Mouse (Mus musculus): ENCODE measurements at regions not wholly inside any gene's neighbourhood (a gene's known extent, or its start where the extent isn't known, plus 50 kb on each side); places are given as distances from the start of the nearest gene placed in this dataset.
"Not testable (repeated sequence)": the region's sequence is repeated elsewhere in the genome, so short reads cannot be mapped to it uniquely, and the experiment has no call there.

DNA sequence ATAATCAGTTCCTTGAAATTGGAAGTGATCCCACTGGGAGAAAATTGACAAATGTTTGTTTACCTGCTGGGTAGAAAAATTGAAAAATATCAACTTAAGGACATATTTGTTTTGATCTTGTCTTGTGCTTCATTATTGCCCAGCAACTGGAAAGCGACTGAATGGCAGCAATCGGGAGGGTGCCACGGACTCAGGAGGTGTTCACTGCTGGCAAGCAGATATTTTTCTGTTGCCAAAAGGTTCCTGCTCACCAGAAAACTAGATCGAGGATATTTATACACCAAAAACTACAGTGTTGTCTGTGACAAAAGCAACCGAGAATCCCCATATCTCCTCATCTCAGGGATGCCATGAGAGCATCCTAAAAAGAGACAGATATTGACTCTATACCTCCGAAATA lies 71.4 kb downstream of the Gm21833 start:
- no peaks in the 10 kb centered on the region for H3K9me3 ChIP-seq
- 71% methylated on average over 6 of the region's 6 CpGs for WGBS
- no peak for ATAC-seq (replicated peaks)
- H3K27me3 ChIP-seq: no peaks in the 10 kb centered on the region
- H3K4me2 ChIP-seq (replicated peaks): no peak overlapping the region
- no peak overlapping the region for H3K9ac ChIP-seq (replicated peaks)
- H3K4me1 ChIP-seq: no peaks in the 10 kb centered on the region
- H3K36me3 ChIP-seq: no peaks in the 10 kb centered on the region
- H3K4me3 ChIP-seq: no peak overlapping the region
- no peak overlapping the region for H3K27ac ChIP-seq (replicated peaks)

DNA sequence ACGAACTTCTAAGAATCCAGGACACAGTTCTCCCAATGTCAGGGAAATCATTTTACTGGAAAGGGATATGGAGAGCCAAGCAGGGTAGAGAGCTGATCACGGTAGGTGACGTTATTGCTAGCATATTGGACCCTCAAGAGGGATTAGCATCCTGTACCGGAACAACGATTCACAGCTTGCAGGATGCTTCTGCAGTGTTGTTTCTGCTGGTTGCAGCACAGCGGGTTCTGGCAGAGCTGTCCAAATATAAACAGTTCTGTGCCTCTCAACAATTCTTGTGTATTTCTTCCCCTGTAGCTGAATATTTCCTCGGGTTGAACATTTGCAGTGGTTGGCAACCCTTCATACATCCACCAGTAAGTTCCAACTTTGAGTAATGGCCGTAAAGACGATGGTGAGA lies 92.4 kb downstream of the Gm21833 start:
- 87% methylated on average over 9 of the region's 9 CpGs for WGBS
- Histone ChIP-seq H3K4me3 (no peak overlapping the region), H3K27ac (replicated peaks) (no peak overlapping the region), H3K36me3 (no peaks in the 10 kb centered on the region), H3K9me3 (no peaks in the 10 kb centered on the region), H3K4me2 (replicated peaks) (no peak overlapping the region), H3K9ac (replicated peaks) (no peak overlapping the region), H3K4me1 (no peaks in the 10 kb centered on the region), H3K27me3 (no peaks in the 10 kb centered on the region)
- no peak for ATAC-seq (replicated peaks)

DNA sequence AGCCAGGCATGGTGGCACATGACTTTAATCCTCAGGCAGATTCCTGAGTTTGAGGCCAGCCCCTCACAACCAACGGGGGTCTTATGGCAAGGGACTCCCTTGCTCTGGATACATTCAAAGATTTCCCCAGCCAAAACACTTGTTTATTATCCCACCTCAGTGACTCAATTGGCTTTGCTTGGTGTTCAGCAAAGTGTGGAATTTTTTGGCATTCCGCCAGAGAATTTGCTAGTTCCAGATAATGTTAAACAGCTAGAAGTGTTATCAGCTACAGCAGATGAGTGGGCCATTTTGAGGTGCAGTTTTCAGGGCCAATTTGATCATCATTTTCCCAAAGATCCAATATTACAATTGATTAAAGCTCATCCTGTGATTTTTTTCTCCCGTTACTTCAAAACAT lies 130.8 kb downstream of the Gm21833 start:
- not testable (repeated sequence) for H3K27me3 ChIP-seq; H3K4me3 ChIP-seq; H3K4me1 ChIP-seq; H3K36me3 ChIP-seq; H3K27ac ChIP-seq (replicated peaks); H3K9me3 ChIP-seq; ATAC-seq (replicated peaks); H3K9ac ChIP-seq (replicated peaks); H3K4me2 ChIP-seq (replicated peaks)
- WGBS: 72% methylated on average over 3 of the region's 3 CpGs

DNA sequence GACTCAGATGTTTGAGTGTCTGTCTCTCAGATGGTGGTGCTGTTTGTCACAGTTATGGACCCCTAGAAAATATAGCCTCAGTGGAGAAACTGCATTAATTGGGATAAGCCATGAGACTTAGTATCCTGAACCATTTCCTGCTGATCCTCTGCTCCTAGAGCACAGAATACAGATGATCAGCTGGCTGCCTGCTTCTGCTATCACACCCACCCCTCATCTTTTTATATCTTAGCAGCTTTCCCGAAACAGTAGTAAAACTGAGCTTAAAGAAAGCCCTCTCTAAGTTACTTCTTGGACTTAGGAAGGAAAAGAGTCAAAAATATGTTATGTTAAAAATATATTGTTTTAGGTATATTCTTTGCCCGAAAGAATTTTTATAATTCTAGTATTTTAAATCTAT lies 163.5 kb downstream of the Gm21833 start:
- no peak for ATAC-seq (replicated peaks)
- WGBS: 86% methylated on average over 2 of the region's 2 CpGs
- no peak overlapping the region for H3K4me2 ChIP-seq (replicated peaks)
- H3K9me3 ChIP-seq: no peaks in the 10 kb centered on the region
- H3K9ac ChIP-seq (replicated peaks): no peak overlapping the region
- H3K4me3 ChIP-seq: no peak overlapping the region
- H3K36me3 ChIP-seq: no peaks in the 10 kb centered on the region
- no peaks in the 10 kb centered on the region for H3K4me1 ChIP-seq
- no peaks in the 10 kb centered on the region for H3K27me3 ChIP-seq
- H3K27ac ChIP-seq (replicated peaks): no peak overlapping the region

DNA sequence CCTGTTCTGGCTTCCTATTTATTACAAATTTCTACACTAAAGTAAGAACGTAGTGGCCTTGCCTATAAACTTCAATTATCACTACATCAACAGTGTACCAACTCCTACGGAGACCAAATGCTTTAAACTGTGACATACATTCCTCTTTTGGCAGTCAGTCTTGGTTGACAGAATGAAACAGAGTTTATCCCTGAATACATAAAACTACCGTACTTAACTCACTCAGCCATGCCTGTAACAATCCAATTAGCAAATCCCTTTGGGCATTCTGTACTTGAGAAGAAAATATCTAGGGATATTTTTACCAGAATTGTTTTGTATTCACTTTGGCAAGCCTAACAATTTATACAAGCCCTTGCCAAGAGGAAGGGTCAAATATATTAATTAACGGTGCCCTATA lies 169.7 kb downstream of the Gm21833 start:
- Histone ChIP-seq H3K4me2 (replicated peaks) (no peak overlapping the region), H3K4me1 (no peaks in the 10 kb centered on the region), H3K9ac (replicated peaks) (no peak overlapping the region), H3K27ac (replicated peaks) (no peak overlapping the region), H3K27me3 (no peaks in the 10 kb centered on the region), H3K9me3 (no peaks in the 10 kb centered on the region), H3K36me3 (no peaks in the 10 kb centered on the region), H3K4me3 (no peak overlapping the region)
- WGBS: 47% methylated on average over 4 of the region's 4 CpGs
- ATAC-seq (replicated peaks): no peak

DNA sequence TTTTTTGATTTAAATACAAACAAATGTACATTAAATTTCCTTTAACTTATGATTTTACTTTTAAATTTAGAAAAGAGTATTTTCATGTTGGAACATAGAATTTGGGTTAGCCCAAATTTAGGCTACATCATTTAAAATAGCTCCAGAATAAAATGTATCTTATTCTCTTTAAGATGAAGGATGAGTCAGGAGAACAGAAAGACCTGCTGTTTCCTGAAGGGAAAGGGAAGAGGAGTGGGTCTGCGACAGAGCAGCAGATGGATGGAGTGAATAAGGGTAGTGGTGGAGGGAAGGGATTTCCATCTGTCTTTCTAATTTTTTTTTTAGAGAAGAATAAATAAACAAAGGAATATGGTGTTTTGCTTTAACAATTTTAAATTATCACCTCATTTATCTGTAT lies 193.1 kb downstream of the Gm21833 start:
- no peak overlapping the region for H3K27ac ChIP-seq (replicated peaks)
- WGBS: 80% methylated on average over 1 of the region's 1 CpGs
- H3K9ac ChIP-seq (replicated peaks): no peak overlapping the region
- no peak overlapping the region for H3K4me2 ChIP-seq (replicated peaks)
- H3K4me1 ChIP-seq: no peaks in the 10 kb centered on the region
- no peaks in the 10 kb centered on the region for H3K27me3 ChIP-seq
- H3K9me3 ChIP-seq: no peaks in the 10 kb centered on the region
- ATAC-seq (replicated peaks): no peak
- no peaks in the 10 kb centered on the region for H3K36me3 ChIP-seq
- no peak overlapping the region for H3K4me3 ChIP-seq

DNA sequence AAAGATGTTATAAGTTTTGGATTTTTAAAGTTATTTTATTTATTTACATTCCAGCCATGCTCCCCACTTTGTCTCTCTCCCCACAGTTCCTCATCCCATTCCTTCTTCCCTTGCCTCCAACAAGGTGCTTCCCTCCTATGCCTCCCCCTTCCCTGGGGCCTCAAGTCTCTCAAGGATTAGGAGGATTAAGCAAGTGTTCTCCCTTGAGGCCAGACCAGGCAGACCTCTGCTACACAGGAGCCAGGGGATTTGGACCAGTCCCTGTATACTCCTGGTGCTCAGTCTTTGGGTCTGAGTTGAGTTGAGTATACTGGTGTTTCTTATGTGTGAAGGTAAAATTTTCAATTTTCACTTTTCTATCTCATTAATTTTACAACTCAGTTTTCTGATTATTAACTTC lies 235.2 kb downstream of the Gm21833 start:
- H3K27ac ChIP-seq (replicated peaks): no peak overlapping the region
- H3K4me3 ChIP-seq: no peak overlapping the region
- no peak overlapping the region for H3K4me2 ChIP-seq (replicated peaks)
- no peak overlapping the region for H3K9ac ChIP-seq (replicated peaks)
- no peaks in the 10 kb centered on the region for H3K27me3 ChIP-seq
- H3K36me3 ChIP-seq: no peaks in the 10 kb centered on the region
- no peaks in the 10 kb centered on the region for H3K9me3 ChIP-seq
- H3K4me1 ChIP-seq: no peaks in the 10 kb centered on the region
- no peak for ATAC-seq (replicated peaks)

DNA sequence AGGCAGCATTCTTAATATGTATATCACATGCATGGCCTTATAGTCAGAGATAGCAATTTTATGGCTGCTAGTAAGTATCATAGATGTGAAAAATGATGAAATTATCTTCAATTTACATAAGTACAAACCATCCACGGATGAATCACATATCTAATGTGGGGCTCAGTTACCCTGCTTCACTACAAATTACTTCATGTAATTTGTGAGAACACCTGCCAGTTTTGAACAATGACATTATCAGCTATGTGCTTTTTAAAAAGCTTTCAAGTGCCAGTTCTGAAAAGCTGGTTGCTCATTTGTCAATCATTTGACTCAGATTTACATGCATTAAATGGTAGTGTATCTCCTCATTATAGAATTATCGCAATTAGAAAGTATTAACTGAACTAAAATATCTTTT lies 243.3 kb downstream of the Gm21833 start:
- Histone ChIP-seq H3K9ac (replicated peaks) (no peak overlapping the region), H3K4me1 (no peaks in the 10 kb centered on the region), H3K27me3 (no peaks in the 10 kb centered on the region), H3K36me3 (no peaks in the 10 kb centered on the region), H3K4me2 (replicated peaks) (no peak overlapping the region), H3K27ac (replicated peaks) (no peak overlapping the region), H3K9me3 (no peaks in the 10 kb centered on the region), H3K4me3 (no peak overlapping the region)
- 0 out of 2 replicates have a peak, but pooled peaks have one; percentile 35 for ATAC-seq (replicated peaks)
- 62% methylated on average over 2 of the region's 2 CpGs for whole genome bisulfite sequencing

DNA sequence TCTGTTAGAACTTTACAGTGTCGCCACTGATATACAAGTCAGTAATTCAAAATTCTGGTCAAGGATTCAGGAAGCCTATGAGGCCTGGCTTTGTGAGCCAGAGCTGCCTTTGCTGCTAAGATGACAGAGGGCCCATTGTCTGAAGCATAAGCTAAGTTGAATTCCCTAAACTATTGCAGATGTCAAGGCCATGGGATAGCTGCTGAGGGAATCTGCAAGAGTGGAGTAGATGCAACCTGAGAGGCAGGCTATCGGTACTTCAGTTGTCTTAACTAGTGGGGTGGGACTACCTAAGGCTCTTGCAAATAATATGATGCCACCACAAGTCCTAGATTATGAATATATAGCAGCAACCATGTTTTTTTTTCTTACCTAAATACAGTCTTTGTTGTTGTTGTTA lies 263.9 kb downstream of the Gm21833 start:
- WGBS: 83% methylated on average over 2 of the region's 2 CpGs
- ATAC-seq (replicated peaks): no peak
- Histone ChIP-seq H3K9me3 (no peaks in the 10 kb centered on the region), H3K36me3 (no peaks in the 10 kb centered on the region), H3K27ac (replicated peaks) (no peak overlapping the region), H3K4me1 (no peaks in the 10 kb centered on the region), H3K4me2 (replicated peaks) (no peak overlapping the region), H3K9ac (replicated peaks) (no peak overlapping the region), H3K27me3 (no peaks in the 10 kb centered on the region), H3K4me3 (no peak overlapping the region)

DNA sequence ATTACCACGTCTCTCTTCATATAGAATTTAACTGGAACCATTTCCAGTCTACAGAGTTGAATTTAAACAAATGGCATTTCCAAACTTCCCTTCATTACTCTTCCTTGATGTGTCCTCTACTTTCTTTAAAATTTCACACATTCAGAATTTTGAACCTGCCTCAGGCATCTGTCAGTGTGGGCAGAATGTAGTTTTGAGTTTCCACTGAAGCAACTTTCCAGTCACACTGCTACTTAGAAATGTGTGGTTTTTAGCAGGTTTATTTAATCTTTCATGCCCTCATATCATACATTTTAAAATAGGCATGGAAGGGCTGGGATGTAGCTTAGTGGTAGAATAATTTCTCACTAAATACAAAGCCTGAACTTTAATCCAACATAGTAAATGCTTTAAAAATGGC lies 282.9 kb downstream of the Gm21833 start:
- no peak overlapping the region for H3K27ac ChIP-seq (replicated peaks)
- no peaks in the 10 kb centered on the region for H3K9me3 ChIP-seq
- 95% methylated on average over 1 of the region's 1 CpGs for WGBS
- H3K4me1 ChIP-seq: no peaks in the 10 kb centered on the region
- no peak overlapping the region for H3K9ac ChIP-seq (replicated peaks)
- no peak for ATAC-seq (replicated peaks)
- no peak overlapping the region for H3K4me3 ChIP-seq
- H3K36me3 ChIP-seq: no peaks in the 10 kb centered on the region
- no peak overlapping the region for H3K4me2 ChIP-seq (replicated peaks)
- H3K27me3 ChIP-seq: no peaks in the 10 kb centered on the region

DNA sequence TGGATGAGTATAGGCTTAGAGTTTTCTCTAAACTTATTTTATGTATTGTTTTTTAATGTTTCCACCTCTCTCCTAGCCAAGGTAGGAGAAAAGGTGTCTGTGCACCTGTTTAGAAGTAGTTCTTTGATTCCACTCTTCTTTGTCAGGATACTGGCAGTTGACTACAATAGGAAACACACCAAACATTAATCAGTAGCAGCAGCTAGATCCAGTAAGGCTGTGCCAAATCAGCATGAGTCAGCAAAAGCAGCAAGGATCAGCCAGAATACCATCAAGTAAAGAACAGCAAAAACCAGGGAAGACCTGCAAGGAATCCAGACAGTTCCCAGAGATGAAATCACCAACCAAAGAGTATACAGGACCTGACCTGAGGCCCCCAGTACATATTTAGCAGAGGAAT lies 303.7 kb downstream of the Gm21833 start:
- no peak overlapping the region for H3K9ac ChIP-seq (replicated peaks)
- no peaks in the 10 kb centered on the region for H3K4me1 ChIP-seq
- H3K9me3 ChIP-seq: no peaks in the 10 kb centered on the region
- no peak for ATAC-seq (replicated peaks)
- no peak overlapping the region for H3K4me3 ChIP-seq
- no peaks in the 10 kb centered on the region for H3K27me3 ChIP-seq
- H3K36me3 ChIP-seq: no peaks in the 10 kb centered on the region
- no peak overlapping the region for H3K27ac ChIP-seq (replicated peaks)
- no peak overlapping the region for H3K4me2 ChIP-seq (replicated peaks)

DNA sequence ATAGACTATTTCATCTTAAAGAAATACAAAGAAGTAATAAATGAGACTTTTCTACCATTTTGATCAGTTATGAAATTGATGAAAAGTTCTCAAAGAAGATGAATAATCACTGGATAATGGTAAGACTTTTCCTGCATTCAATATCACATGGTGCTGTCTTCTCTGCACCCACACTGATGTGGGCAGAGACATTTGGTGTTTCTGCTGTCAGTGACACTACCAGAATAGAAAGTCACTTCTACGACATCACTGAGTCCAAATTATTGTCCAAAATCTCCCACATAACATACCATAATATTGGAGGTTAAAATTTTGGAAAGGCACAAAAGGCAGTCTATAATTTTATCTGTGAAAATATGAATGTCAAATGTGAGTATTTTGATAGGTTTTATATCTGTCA lies 344.8 kb downstream of the Gm21833 start:
- no peak for ATAC-seq (replicated peaks)
- no peak overlapping the region for H3K27ac ChIP-seq (replicated peaks)
- WGBS: 96% methylated on average over 1 of the region's 1 CpGs
- H3K4me3 ChIP-seq: no peak overlapping the region
- no peaks in the 10 kb centered on the region for H3K27me3 ChIP-seq
- no peak overlapping the region for H3K9ac ChIP-seq (replicated peaks)
- no peak overlapping the region for H3K4me2 ChIP-seq (replicated peaks)
- no peaks in the 10 kb centered on the region for H3K36me3 ChIP-seq
- no peaks in the 10 kb centered on the region for H3K9me3 ChIP-seq
- H3K4me1 ChIP-seq: no peaks in the 10 kb centered on the region

DNA sequence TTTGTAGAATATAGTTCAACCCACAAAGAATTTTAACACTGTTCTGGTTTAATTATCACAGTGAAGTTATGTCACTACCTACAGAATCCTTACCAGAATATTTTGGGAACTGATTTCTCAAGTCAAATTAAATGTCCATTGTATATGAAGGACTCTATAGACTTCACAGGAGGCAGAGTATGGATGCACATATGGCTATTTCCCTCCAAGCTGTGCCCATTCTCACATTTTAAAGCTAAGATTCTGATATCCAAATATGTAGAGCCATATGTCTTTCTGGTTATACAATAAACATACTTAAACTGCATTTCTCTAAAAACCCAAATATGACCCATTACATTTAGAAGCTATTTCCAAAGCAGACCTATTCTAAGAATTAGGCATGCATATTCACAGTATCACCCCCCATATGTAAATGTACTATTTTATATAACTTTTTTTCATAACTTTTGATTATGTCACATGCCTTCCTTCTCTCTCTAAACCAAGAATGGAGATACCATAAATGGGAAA lies 365.3 kb downstream of the Gm21833 start:
- ATAC-seq (replicated peaks): no peak
- Histone ChIP-seq H3K9ac (replicated peaks) (no peak overlapping the region), H3K4me1 (no peaks in the 10 kb centered on the region), H3K9me3 (no peaks in the 10 kb centered on the region), H3K4me3 (no peak overlapping the region), H3K36me3 (no peaks in the 10 kb centered on the region), H3K27ac (replicated peaks) (no peak overlapping the region), H3K4me2 (replicated peaks) (no peak overlapping the region), H3K27me3 (no peaks in the 10 kb centered on the region)

DNA sequence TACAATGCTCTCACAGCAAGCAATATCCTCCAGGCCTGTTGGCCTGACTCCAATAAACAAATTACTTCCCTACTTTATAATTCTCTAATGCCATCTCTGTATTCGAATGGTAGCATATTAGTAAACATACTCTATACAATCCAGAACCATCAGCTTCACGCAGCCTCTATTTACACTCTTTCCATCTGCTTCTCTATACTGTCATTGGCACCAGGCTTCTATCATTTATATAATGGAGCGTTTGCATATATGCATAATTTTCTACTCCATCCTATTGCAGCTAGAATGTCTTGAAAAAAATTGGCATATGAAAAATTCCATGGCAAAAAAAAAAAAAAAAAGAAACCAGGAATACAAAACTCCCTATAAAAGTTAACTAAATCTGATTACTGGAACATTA lies 369.6 kb downstream of the Gm21833 start:
- Histone ChIP-seq H3K9me3 (no peaks in the 10 kb centered on the region), H3K27ac (replicated peaks) (no peak overlapping the region), H3K36me3 (no peaks in the 10 kb centered on the region), H3K4me1 (no peaks in the 10 kb centered on the region), H3K9ac (replicated peaks) (no peak overlapping the region), H3K4me2 (replicated peaks) (no peak overlapping the region), H3K4me3 (no peak overlapping the region), H3K27me3 (no peaks in the 10 kb centered on the region)
- WGBS: 58% methylated on average over 3 of the region's 3 CpGs
- no peak for ATAC-seq (replicated peaks)

Data from forebrain, embryonic 15.5 days (tissue).